Mouse (Mus musculus): ENCODE results near the gene Slc43a2. TPM values are rescaled to one million over a fixed set of nuclear protein-coding genes. Genes with fewer than 3 reads are reported as not detected.

Gene Slc43a2
- polyA plus RNA-seq, 1 experiment = 15.9 TPM

GRCm38 (mm10) chr11:75494296-75495049 lies 37.0 kb upstream of the Slc43a2 start:
- peaks cover 95% of the 10 kb centered on the region for H3K36me3 ChIP-seq (ENCODE audit: control insufficient read depth, insufficient read depth)
- TF ChIP-seq POLR2AphosphoS2 (IDR thresholded peaks at IDR 0.05; ENCODE audit: insufficient read length, low read depth) (no peak), MYOG (IDR thresholded peaks at IDR 0.05; ENCODE audit: control insufficient read depth in 1 of 3, insufficient read depth in 1 of 3, insufficient read length in 2 of 3, low read depth in 2 of 3) (no peak), SRF (IDR thresholded peaks at IDR 0.05; ENCODE audit: control insufficient read depth, insufficient read length, low read depth) (no peak), CEBPB (IDR thresholded peaks at IDR 0.05; ENCODE audit: insufficient read depth, poor library complexity, severe bottlenecking) (no peak), TCF12 (IDR thresholded peaks at IDR 0.05; ENCODE audit: insufficient read depth, poor library complexity, severe bottlenecking) (no peak), MYOD1 (IDR thresholded peaks at IDR 0.05; ENCODE audit: control insufficient read depth in 1 of 3, insufficient read length in 2 of 3, low read depth in 2 of 3) (no peak)
- H3K27me3 ChIP-seq (ENCODE audit: control insufficient read depth, insufficient read depth, insufficient read length) = no peaks in the 10 kb centered on the region
- no peak overlapping the region for H3K4me3 ChIP-seq
- H3ac ChIP-seq (ENCODE audit: control insufficient read depth, insufficient read length) = no peak overlapping the region
- peaks cover 2% of the 10 kb centered on the region for H3K79me2 ChIP-seq (ENCODE audit: control insufficient read depth, insufficient read depth)
- no peak overlapping the region for H3K4me2 ChIP-seq (ENCODE audit: low read depth)

- TF ChIP-seq SRF (IDR thresholded peaks at IDR 0.05; ENCODE audit: control insufficient read depth, insufficient read length, low read depth) (no peak), TCF12 (IDR thresholded peaks at IDR 0.05; ENCODE audit: insufficient read depth, poor library complexity, severe bottlenecking) (no peak), MYOD1 (IDR thresholded peaks at IDR 0.05; ENCODE audit: control insufficient read depth in 1 of 3, insufficient read length in 2 of 3, low read depth in 2 of 3) (no peak), MYOG (IDR thresholded peaks at IDR 0.05; ENCODE audit: control insufficient read depth in 1 of 3, insufficient read depth in 1 of 3, insufficient read length in 2 of 3, low read depth in 2 of 3) (no peak), E2F4 (IDR thresholded peaks at IDR 0.05; ENCODE audit: insufficient read depth) (no peak), TCF3 (IDR thresholded peaks at IDR 0.05; ENCODE audit: insufficient read length, low read depth) (no peak), USF1 (IDR thresholded peaks at IDR 0.05; ENCODE audit: low read depth) (no peak), POLR2A (IDR thresholded peaks at IDR 0.05; ENCODE audit: insufficient read length, low read depth) (no peak), CEBPB (IDR thresholded peaks at IDR 0.05; ENCODE audit: insufficient read depth, poor library complexity, severe bottlenecking) (no peak), POLR2AphosphoS2 (IDR thresholded peaks at IDR 0.05; ENCODE audit: insufficient read length, low read depth) (no peak), MAX (IDR thresholded peaks at IDR 0.05; ENCODE audit: low read depth) (no peak), REST (IDR thresholded peaks at IDR 0.05; ENCODE audit: insufficient read depth, insufficient read length) (no peak)
- Histone ChIP-seq H3K79me2 (ENCODE audit: control insufficient read depth, insufficient read depth) (no peaks in the 10 kb centered on the region), H3K4me3 (no peak overlapping the region), H3K4me2 (ENCODE audit: low read depth) (no peak overlapping the region), H3K36me3 (ENCODE audit: control insufficient read depth, insufficient read depth) (peaks cover 91% of the 10 kb centered on the region), H3ac (ENCODE audit: control insufficient read depth, insufficient read length) (no peak overlapping the region), H3K27me3 (ENCODE audit: control insufficient read depth, insufficient read depth, insufficient read length) (no peaks in the 10 kb centered on the region)
These were observed 33.4 kb upstream of the Slc43a2 start for GRCm38 (mm10) chr11:75498126-75498525.

- Histone ChIP-seq H3K4me3 (no peak overlapping the region), H3K79me2 (ENCODE audit: control insufficient read depth, insufficient read depth) (no peaks in the 10 kb centered on the region), H3K4me2 (ENCODE audit: low read depth) (no peak overlapping the region), H3ac (ENCODE audit: control insufficient read depth, insufficient read length) (no peak overlapping the region), H3K36me3 (ENCODE audit: control insufficient read depth, insufficient read depth) (peaks cover 49% of the 10 kb centered on the region), H3K27me3 (ENCODE audit: control insufficient read depth, insufficient read depth, insufficient read length) (no peaks in the 10 kb centered on the region)
- TF ChIP-seq MYOD1 (IDR thresholded peaks at IDR 0.05; ENCODE audit: control insufficient read depth in 1 of 3, insufficient read length in 2 of 3, low read depth in 2 of 3) (peak in 1 of 3 experiments; percentile 10), POLR2A (IDR thresholded peaks at IDR 0.05; ENCODE audit: insufficient read length, low read depth) (no peak), E2F4 (IDR thresholded peaks at IDR 0.05; ENCODE audit: insufficient read depth) (no peak)
These were observed 23.3 kb upstream of the Slc43a2 start for GRCm38 (mm10) chr11:75508162-75508561.

DNA sequence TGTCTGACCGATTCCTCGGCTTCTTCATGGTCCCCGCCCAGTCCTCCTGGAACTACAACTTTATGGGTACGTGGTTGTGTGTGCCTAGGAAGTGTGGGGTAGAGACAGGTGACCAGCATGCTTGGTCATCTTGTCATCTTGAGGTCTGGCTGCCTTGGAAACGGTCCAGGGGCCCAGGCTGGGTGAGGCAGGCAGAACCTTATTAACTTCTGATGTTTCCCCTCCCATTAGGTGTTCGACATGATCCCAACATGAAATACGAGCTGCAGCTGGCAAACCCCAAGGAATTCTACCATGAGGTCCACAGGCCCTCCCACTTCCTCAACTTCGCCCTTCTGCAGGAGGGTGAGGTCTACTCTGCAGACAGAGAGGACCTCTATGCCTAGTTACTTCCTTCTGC lies 22.6 kb upstream of the Slc43a2 start:
- H3K27me3 ChIP-seq (ENCODE audit: control insufficient read depth, insufficient read depth, insufficient read length) = no peaks in the 10 kb centered on the region
- peak overlapping the region; percentile 93 for H3K4me2 ChIP-seq (ENCODE audit: low read depth)
- peaks cover 45% of the 10 kb centered on the region for H3K36me3 ChIP-seq (ENCODE audit: control insufficient read depth, insufficient read depth)
- H3K4me3 ChIP-seq = no peak overlapping the region
- H3K79me2 ChIP-seq (ENCODE audit: control insufficient read depth, insufficient read depth) = no peaks in the 10 kb centered on the region
- TF ChIP-seq TCF3 (IDR thresholded peaks at IDR 0.05; ENCODE audit: insufficient read length, low read depth) = no peak
- no peak for TF ChIP-seq MAX (IDR thresholded peaks at IDR 0.05; ENCODE audit: low read depth)
- no peak for TF ChIP-seq CEBPB (IDR thresholded peaks at IDR 0.05; ENCODE audit: insufficient read depth, poor library complexity, severe bottlenecking)
- no peak for TF ChIP-seq USF1 (IDR thresholded peaks at IDR 0.05; ENCODE audit: low read depth)
- TF ChIP-seq E2F4 (IDR thresholded peaks at IDR 0.05; ENCODE audit: insufficient read depth) = no peak
- no peak for TF ChIP-seq REST (IDR thresholded peaks at IDR 0.05; ENCODE audit: insufficient read depth, insufficient read length)
- TF ChIP-seq TCF12 (IDR thresholded peaks at IDR 0.05; ENCODE audit: insufficient read depth, poor library complexity, severe bottlenecking) = no peak
- TF ChIP-seq MYOG (IDR thresholded peaks at IDR 0.05; ENCODE audit: control insufficient read depth in 1 of 3, insufficient read depth in 1 of 3, insufficient read length in 2 of 3, low read depth in 2 of 3) = peak in 1 of 3 experiments; percentile 35
- peak in 2 of 3 experiments; percentile 32 to 55 for TF ChIP-seq MYOD1 (IDR thresholded peaks at IDR 0.05; ENCODE audit: control insufficient read depth in 1 of 3, insufficient read length in 2 of 3, low read depth in 2 of 3)
- no peak for TF ChIP-seq POLR2A (IDR thresholded peaks at IDR 0.05; ENCODE audit: insufficient read length, low read depth)
- no peak for TF ChIP-seq POLR2AphosphoS2 (IDR thresholded peaks at IDR 0.05; ENCODE audit: insufficient read length, low read depth)
- TF ChIP-seq SRF (IDR thresholded peaks at IDR 0.05; ENCODE audit: control insufficient read depth, insufficient read length, low read depth) = no peak
- no peak overlapping the region for H3ac ChIP-seq (ENCODE audit: control insufficient read depth, insufficient read length)
